Mouse (Mus musculus) cerebellum, adult 9-11 months (tissue): ENCODE results near the gene Ttc21a.

ENCODE experiments used
- DNase-seq: peaks from one replicate; pipeline ENCODE4 v3.0.0; 2022

Ttc21a gene

DNA sequence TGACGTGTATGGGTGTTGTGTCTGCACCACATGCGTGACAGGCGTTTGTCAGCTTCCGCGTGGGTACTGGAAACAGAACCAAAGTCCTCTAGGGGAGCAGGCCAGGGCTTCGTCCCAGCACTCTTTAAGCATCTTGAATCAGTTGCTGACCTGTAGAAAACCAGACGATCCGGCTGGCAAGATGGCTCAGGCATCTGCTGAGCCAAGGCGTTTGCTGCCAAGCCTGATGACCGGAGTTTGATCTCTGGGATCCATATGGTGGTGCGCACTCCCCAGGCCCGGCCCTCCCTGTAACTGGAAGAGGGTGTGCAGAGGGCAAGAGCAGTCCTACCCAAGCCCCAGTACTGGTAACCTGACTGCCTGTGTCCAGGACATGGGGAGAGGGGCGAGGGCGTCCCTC lies 4.5 kb downstream of the Ttc21a start:
- peak; percentile 47 for DNase-seq

DNA sequence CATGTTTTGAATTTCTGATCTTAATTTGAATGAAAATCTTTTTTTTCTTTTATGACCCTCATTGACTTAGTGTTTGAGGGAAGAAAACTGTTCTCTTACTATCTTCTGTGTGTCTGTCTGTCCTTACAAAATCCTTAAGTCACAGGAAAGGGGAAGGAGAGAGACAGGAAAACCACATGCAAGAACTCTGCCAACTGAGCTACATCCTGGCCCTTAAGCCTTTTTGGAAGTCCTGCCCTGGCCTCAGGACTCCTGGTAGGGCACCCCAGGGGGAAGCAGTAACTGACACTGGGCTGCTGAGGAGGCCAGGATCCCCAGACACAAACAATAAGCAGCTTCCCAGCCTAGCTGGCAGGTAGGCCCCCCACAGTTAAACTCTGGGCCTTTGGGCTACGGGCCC lies 5.9 kb downstream of the Ttc21a start:
- DNase-seq = no peak

GRCm38 (mm10) chr9:119945173-119945900 lies 7.9 kb downstream of the Ttc21a start:
- DNase-seq = no peak

DNA sequence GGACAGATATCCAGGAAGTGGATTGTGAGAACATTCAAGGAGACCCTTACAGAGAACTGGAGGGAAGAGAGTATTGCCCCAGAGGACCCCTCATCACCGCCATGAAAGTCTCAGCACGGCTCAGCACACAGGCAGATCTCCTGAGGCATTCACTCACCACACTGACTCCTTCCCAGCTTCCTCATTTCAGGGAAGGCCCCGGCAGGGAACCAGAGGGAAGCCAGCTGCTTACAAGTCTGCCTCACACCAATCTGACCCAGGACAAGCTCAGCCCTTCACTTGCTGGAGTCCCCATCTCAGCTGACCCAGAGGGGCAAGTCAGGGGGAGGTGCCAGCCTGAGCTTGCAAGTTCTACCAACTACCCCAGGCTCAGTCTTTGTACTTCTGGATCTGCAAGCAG lies 11.4 kb downstream of the Ttc21a start:
- DNase-seq = no peak

DNA sequence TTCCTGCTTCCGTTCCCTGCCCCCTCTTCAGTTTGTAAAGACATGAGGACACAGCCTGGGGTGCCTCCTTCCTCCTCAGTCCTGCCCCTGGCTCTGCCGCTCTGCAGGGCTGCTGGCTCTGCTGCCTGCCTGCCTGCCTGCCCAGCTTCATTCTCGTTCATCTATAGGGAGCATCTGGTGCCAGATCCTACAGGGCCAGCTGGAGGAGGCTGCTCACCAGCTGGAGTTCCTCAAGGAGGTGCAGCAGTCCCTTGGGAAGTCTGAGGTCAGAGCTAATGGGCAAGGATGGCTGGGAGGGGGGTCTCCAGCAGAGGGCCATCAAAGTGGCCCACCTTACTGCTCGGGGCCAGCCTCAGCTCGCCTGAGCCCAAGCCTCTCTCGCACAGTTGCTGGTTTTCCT lies 13.0 kb downstream of the Ttc21a start:
- DNase-seq = no peak

GRCm38 (mm10) chr9:119951388-119951787 lies 14.0 kb downstream of the Ttc21a start:
- no peak for DNase-seq

DNA sequence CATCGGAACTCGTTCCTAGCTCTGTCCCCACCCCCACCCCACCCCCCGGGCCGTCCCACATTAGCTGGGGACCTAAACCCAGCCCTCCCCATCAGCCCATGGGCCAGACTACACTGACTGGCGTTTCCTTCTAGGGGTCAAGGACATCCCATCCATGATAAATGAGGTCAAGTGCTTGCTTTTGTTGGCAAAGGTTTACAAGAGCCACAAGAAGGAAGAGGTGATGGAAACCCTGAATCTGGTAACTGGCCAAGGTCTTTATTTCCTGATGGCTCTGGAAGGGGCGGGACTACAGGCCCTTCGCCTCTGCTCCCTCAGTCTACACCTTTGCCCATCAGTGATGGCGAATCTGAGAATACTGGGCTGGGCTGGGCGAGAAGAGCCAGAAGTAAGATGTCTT lies 21.4 kb downstream of the Ttc21a start:
- DNase-seq = no peak

- no peak for DNase-seq
Observed at GRCm38 (mm10) chr9:119962216-119962615, 24.8 kb downstream of the Ttc21a start.

- DNase-seq = peak; percentile 63
Observed at GRCm38 (mm10) chr9:119962987-119963667, 25.7 kb downstream of the Ttc21a start.

DNA sequence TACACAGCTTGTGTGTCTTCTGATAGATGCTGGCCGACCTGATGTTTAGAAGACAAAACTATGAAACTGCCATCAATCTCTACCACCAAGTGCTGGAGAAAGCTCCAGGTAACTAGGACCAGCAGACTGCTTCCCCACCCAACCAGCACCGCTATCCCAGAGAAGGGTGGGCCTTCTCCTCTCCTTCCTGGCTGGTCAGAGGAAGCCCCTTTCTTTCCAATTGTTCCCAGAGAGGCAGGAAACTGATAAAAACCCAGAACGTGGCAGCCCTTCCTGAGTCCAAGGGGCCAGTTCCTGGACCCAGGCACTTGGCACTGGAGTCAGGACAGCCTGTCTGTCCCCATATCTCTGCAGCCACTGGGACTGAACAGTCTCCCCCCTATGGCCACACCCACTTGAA lies 26.8 kb downstream of the Ttc21a start:
- DNase-seq = no peak

DNA sequence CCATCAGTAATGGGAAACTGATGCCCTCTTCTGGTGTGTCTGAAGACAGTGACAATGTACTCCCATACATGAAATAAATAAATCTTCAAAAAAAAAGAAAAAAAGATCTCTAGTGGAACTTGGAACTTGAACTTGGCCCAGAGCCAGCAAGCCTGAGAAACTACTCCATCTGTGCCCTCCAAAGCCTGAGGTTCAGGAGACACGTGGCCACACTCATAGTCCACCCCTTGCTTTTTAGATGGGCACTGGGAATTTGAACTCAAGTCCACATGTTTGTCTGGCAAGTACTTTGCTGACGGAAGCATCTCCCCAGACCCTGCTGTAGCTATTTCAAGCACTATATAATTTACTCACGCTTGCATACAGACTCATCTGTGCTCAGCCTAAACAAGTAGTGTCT lies 27.8 kb downstream of the Ttc21a start:
- DNase-seq = no peak

DNA sequence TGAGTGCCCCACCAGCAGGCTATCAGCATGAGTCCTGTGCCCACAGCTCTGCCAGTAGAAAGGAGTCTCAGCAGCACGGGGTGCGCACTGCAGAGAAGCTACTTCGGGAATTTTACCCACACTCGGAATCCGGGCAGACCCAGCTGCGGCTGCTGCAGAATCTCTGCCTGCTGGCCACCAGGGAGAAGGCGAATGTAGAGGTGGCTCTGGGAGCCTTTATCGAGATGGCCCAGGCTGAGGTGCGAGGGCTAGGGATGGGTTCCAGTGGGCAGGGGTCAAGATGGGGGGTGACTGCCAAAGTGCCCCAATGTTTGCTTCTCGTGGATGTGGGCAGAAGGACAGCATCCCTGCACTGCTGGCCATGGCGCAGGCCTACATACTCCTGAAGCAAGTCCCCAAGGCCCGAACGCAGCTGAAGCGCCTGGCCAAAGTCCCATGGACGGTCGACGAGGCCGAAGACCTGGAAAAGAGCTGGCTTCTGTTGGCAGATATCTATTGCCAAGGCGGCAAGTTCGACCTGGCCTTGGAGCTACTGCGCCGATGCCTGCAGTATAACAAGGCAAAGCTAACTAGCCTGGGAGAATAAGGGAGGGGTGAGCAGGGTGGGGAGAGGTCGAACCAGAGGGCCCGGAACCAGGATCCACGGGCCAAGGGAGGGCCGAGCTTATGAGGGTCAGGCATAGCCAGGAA lies 29.0 kb downstream of the Ttc21a start:
- no peak for DNase-seq

DNA sequence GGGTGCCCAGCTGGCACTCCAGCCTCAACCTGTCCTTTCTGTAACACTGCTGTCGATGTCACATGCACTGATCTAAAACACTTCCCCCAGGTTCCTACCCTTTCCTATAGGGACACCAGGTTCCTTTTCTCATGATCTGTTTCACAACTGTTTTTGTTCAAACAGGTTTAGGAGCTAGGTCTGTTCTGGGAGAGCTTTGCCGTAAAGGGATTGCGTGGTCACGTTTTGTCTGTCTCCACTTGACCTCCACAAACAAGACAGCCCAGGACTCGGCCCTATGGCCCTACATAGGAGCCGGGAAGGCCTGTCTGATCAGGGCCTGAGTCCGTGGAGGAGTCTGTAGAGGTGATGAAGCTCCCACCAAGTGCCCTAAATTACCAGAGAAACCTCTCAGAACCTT lies 32.4 kb downstream of the Ttc21a start:
- no peak for DNase-seq

DNA sequence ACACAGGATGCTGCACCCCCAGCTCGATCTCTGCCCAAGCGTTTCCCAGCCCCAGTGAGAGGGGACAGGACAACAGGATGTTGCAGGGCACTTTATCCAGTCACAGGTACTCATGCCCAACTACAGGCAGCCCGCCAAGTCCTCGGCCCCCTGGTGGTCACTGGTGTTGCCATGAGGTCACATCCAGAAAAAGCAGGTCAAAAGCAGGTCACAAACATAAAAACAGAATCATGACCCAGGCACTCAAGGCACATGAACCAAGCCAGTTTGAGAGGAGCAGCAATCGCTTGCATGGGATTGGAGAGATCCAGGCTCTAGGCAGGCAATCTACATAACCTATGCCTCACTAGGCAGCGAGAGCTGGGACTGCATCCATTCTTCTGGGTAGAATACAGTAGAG lies 32.8 kb downstream of the Ttc21a start:
- DNase-seq = peak; percentile 79

- DNase-seq = peak; percentile 88
Observed at GRCm38 (mm10) chr9:119970763-119971656, 33.6 kb downstream of the Ttc21a start.

- no peak for DNase-seq
Observed at GRCm38 (mm10) chr9:119972166-119972565, 34.8 kb downstream of the Ttc21a start.

DNA sequence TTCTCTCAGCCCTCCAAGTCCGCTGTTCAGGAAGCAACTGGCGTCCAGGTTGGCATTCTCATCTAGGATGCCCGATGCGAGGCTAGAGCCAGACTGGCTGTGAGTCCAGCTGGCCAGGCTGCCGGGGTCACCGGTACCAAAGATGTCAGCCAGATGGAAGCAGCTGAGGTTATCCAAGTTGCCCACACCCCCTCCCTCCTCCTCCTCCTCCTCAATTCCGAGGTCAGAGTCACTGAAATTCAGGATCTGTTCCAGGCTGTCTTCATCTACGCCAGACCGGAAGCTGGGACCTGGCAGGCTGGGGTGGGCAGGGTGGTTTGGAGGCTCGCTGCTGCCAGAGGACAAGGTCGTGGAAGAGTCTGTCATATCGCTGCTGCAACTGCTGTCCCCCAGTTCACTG lies 35.2 kb downstream of the Ttc21a start:
- DNase-seq = peak; percentile 82

DNA sequence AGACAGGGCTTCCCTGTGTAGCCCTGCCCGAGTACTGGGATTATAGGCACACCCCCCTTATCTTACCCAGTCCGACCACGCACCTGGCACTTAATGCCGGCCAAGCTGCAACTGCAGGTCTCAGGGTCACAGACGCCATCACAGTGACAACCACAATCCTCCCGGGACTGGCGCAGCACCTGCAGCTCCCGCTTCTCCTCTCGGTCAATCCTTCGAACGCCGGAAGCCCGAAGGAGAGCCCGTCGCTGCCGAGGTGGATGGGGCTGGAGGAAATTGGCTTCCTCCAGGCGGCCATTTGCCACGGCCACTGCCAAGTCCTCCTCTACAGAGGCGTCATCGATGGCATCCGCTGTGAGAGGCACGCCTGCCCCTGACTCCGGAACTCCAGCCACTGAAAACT lies 35.9 kb downstream of the Ttc21a start:
- DNase-seq = peak; percentile 57

DNA sequence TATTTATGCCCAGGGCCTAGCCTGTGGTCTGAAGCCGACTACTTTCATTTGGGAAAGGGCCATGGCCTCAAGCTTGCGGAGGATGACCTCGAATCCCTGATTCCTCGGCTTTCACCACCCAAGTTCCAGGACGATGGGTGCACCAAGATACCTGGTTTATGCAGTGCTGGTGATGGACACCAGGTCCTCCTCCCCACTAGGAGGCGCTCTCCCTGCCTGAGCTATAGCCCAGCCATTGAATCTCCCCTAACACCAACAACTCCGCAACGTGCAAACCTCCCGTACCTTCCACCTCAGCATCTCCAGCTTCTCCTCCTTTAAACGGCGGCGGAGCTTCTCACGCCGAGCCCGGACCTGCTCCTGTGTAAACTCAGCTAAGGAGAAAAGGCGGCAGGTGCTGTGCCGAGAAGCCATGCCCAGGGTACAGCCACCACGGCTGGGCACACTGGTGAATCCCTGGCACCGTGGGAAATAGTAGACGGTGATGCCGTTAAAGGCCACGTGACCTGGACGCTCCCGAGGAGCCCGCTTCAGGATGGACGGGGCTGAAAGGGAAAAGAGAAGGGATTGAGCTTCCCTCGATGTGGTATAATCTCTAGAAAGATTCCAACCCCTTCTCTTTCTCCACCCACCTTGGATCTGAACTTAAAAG lies 36.6 kb downstream of the Ttc21a start:
- DNase-seq = peak; percentile 56

DNA sequence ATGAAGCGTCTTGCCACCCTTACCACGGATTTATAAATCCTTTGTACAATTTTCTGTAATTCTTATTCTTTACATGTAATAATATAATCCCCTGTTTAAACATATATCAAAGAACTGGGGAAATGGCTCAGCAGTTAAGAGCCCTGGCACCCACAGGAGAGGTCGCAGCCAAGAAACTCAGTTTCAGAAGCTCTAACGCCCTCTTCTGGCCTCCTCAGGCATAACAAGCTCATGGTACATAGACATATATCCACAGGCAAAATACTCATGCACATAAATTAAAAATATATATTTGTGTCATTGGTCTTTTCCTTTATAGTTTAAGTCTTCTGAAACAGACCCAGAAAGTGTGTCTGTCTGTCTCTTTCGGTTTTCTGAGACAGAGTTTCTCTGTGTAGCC lies 37.2 kb downstream of the Ttc21a start:
- DNase-seq = no peak

DNA sequence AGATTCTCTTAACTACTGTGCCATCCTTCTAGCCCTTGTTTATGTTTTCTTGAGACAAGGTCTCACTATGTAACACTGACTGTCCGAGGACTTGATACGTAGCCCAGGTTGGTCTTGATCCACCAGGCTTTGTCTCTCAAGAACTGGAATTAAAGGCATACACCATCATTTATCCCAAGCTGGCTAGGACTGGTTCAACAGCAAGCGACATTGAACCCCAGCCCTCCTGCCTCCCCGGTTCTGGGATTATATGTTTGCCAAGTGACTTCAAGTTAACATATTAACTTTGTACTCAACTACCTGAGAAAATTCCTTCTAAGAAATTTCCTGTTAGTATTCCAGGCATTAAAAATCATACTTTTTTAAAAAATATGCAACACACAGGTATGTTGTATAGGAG lies 37.9 kb downstream of the Ttc21a start:
- no peak for DNase-seq
